Mouse (Mus musculus) limb, embryonic 11.5 days (tissue): Measurements from ENCODE around the gene Clptm1. TPM values are rescaled to one million over a fixed set of nuclear protein-coding genes. Genes with fewer than 3 reads are reported as not detected.

ENCODE experiments used
- ATAC-seq: fragments of 200-750 bp; cut with Nextera tagmentation; 2 replicates; pipeline ENCODE4 v1.8.0; 2017; ENCODE audit warnings: low read depth; ENCODE audit not compliant: insufficient number of reproducible peaks, low FRiP score, low TSS enrichment
- DNase-seq: peaks from one replicate; pipeline ENCODE4 v3.0.0-alpha.2; 2015; ENCODE audit warnings: low spot score
- H3K27ac ChIP-seq: fragments of 300-500 bp; sonication (generic); replicated peaks from 2 replicates; pipeline ENCODE4 v1.5.1; 2014; ENCODE audit warnings: low read depth, mild to moderate bottlenecking, low read length
- H3K27me3 ChIP-seq: fragments of 300-500 bp; sonication (generic); 2 replicates; pipeline ENCODE4 v1.6.1; 2014; ENCODE audit warnings: mild to moderate bottlenecking, low read length, mixed read lengths; ENCODE audit not compliant: control insufficient read depth, insufficient read depth
- H3K36me3 ChIP-seq: fragments of 300-500 bp; sonication (generic); 2 replicates; pipeline ENCODE4 v1.6.1; 2014; ENCODE audit warnings: mild to moderate bottlenecking, low read length, moderate library complexity, mixed read lengths; ENCODE audit not compliant: control insufficient read depth, insufficient read depth
- H3K4me1 ChIP-seq: fragments of 300-500 bp; sonication (generic); 2 replicates; pipeline ENCODE4 v1.6.1; 2014; ENCODE audit warnings: low read length, mixed read lengths; ENCODE audit not compliant: control insufficient read depth, insufficient read depth
- H3K4me2 ChIP-seq: fragments of 300-500 bp; sonication (generic); 2 replicates; pipeline ENCODE4 v1.6.1; 2014; ENCODE audit warnings: low read depth, mild to moderate bottlenecking, moderate library complexity; ENCODE audit not compliant: severe bottlenecking
- H3K4me3 ChIP-seq: fragments of 300-500 bp; sonication (generic); 2 replicates; pipeline ENCODE4 v1.5.1; 2014; ENCODE audit warnings: low read depth, low read length
- H3K9ac ChIP-seq: fragments of 300-500 bp; sonication (generic); 2 replicates; pipeline ENCODE4 v1.6.1; 2014; ENCODE audit warnings: mild to moderate bottlenecking, low read length
- H3K9me3 ChIP-seq: fragments of 300-500 bp; sonication (generic); 2 replicates; pipeline ENCODE4 v1.6.1; 2016; ENCODE audit warnings: low read length; ENCODE audit not compliant: control insufficient read depth
- WGBS: fragments of 180-500 bp; shearing (Covaris S2); extraction: QIAGEN DNeasy Blood & Tissue Kit; methylation state at CpG from one replicate; pipeline ENCODE4 v1.1.7; 2014; 5-methylcytosine and 5-hydroxymethylcytosine counted together
- polyA plus RNA-seq: library from polyadenylated mRNA; unstranded; fragments of >200 nt; fragmentation: Nextera tagmentation; extraction: Ambion mirVana; gene quantifications from 2 replicates; pipeline ENCODE4 v1.2.1, GENCODE M21; 2014

The Clptm1 gene
- polyA plus RNA-seq, 1 experiment from 2014 or later, result 97.3 TPM

- Histone ChIP-seq H3K9me3 (no peaks in the 10 kb centered on the region), H3K36me3 (no peaks in the 10 kb centered on the region; the same call in 1 of the 2 replicates), H3K4me2 (peak overlapping the region; percentile 84), H3K27ac (no peak overlapping the region), H3K27me3 (no peaks in the 10 kb centered on the region), H3K9ac (peak overlapping the region; percentile 97), H3K4me1 (peaks cover 7% of the 10 kb centered on the region; the same call in 1 of the 2 replicates), H3K4me3 (peak overlapping the region; percentile 99)
- DNase-seq (no peak), ATAC-seq (0 out of 2 replicates have a peak, but pooled peaks have one; percentile 21)
- 13% methylated on average over 8 of the region's 8 CpGs for WGBS
Observed at GRCm38 (mm10) chr7:19663940-19664339, 893 bp downstream of the Clptm1 start.

- 99% methylated on average over 2 of the region's 2 CpGs for WGBS
- H3K9me3 ChIP-seq, result no peaks in the 10 kb centered on the region
- no peak overlapping the region for H3K4me3 ChIP-seq
- DNase-seq (no peak), ATAC-seq (no peak)
- H3K9ac ChIP-seq, result no peak overlapping the region
- H3K4me2 ChIP-seq, result no peak overlapping the region
- H3K4me1 ChIP-seq, result no peaks in the 10 kb centered on the region
- no peaks in the 10 kb centered on the region for H3K27me3 ChIP-seq
- no peak overlapping the region for H3K27ac ChIP-seq
- H3K36me3 ChIP-seq, result peaks cover 32% of the 10 kb centered on the region
Observed at GRCm38 (mm10) chr7:19652614-19653013, 12.2 kb downstream of the Clptm1 start.

- Histone ChIP-seq H3K27ac (no peak overlapping the region), H3K9ac (no peak overlapping the region), H3K4me3 (no peak overlapping the region), H3K9me3 (no peaks in the 10 kb centered on the region), H3K4me2 (no peak overlapping the region), H3K27me3 (no peaks in the 10 kb centered on the region), H3K36me3 (peaks cover 38% of the 10 kb centered on the region), H3K4me1 (no peaks in the 10 kb centered on the region)
- ATAC-seq (no peak), DNase-seq (no peak)
- 95% methylated on average over 6 of the region's 6 CpGs for WGBS
Observed at GRCm38 (mm10) chr7:19651063-19651786, 13.6 kb downstream of the Clptm1 start.

GRCm38 (mm10) chr7:19641223-19641622, 23.6 kb downstream of the Clptm1 start:
- WGBS, result 97% methylated on average over 4 of the region's 4 CpGs
- peaks cover 42% of the 10 kb centered on the region for H3K36me3 ChIP-seq
- no peak for ATAC-seq

GRCm38 (mm10) chr7:19635074-19635827, 29.6 kb downstream of the Clptm1 start:
- Histone ChIP-seq H3K27ac (no peak overlapping the region), H3K4me2 (no peak overlapping the region), H3K27me3 (no peaks in the 10 kb centered on the region), H3K36me3 (peaks cover 38% of the 10 kb centered on the region), H3K4me1 (no peaks in the 10 kb centered on the region), H3K4me3 (no peak overlapping the region), H3K9ac (no peak overlapping the region), H3K9me3 (no peaks in the 10 kb centered on the region)
- 90% methylated on average over 11 of the region's 11 CpGs for WGBS
- no peak for DNase-seq
- ATAC-seq, result no peak

More at GRCm38 (mm10) chr7:19641223-19641622, 23.6 kb downstream of the Clptm1 start:
- Histone ChIP-seq H3K4me3 (no peak overlapping the region), H3K9me3 (no peaks in the 10 kb centered on the region), H3K4me1 (no peaks in the 10 kb centered on the region), H3K27ac (no peak overlapping the region), H3K9ac (no peak overlapping the region), H3K27me3 (no peaks in the 10 kb centered on the region), H3K4me2 (no peak overlapping the region)
- DNase-seq, result no peak

GRCm38 (mm10) chr7:19634591-19634990, 30.2 kb downstream of the Clptm1 start:
- ATAC-seq, result no peak

GRCm38 (mm10) chr7:19633855-19634254, 31.0 kb downstream of the Clptm1 start:
- no peak overlapping the region for H3K4me2 ChIP-seq
- peaks cover 35% of the 10 kb centered on the region for H3K36me3 ChIP-seq
- H3K27me3 ChIP-seq, result no peaks in the 10 kb centered on the region
- H3K4me3 ChIP-seq, result no peak overlapping the region
- H3K4me1 ChIP-seq, result 0 out of 2 replicates have a peak, but pooled peaks cover 2% of the 10 kb centered on the region
- H3K9ac ChIP-seq, result no peak overlapping the region
- ATAC-seq (no peak), DNase-seq (no peak)
- no peak overlapping the region for H3K27ac ChIP-seq
- H3K9me3 ChIP-seq, result no peaks in the 10 kb centered on the region
- WGBS, result 90% methylated on average over 15 of the region's 15 CpGs

More at GRCm38 (mm10) chr7:19634591-19634990, 30.2 kb downstream of the Clptm1 start:
- no peak overlapping the region for H3K4me3 ChIP-seq
- no peak for DNase-seq
- no peaks in the 10 kb centered on the region for H3K27me3 ChIP-seq
- peaks cover 35% of the 10 kb centered on the region for H3K36me3 ChIP-seq
- H3K4me1 ChIP-seq, result 0 out of 2 replicates have a peak, but pooled peaks cover 2% of the 10 kb centered on the region
- H3K9ac ChIP-seq, result no peak overlapping the region
- H3K4me2 ChIP-seq, result no peak overlapping the region
- WGBS, result 91% methylated on average over 2 of the region's 2 CpGs
- no peak overlapping the region for H3K27ac ChIP-seq
- no peaks in the 10 kb centered on the region for H3K9me3 ChIP-seq

- 96% methylated on average over 17 of the region's 17 CpGs for WGBS
- Histone ChIP-seq H3K4me1 (0 out of 2 replicates have a peak, but pooled peaks cover 2% of the 10 kb centered on the region), H3K27me3 (no peaks in the 10 kb centered on the region), H3K9ac (no peak overlapping the region), H3K4me3 (no peak overlapping the region), H3K27ac (no peak overlapping the region), H3K9me3 (no peaks in the 10 kb centered on the region), H3K36me3 (peaks cover 29% of the 10 kb centered on the region), H3K4me2 (no peak overlapping the region)
- ATAC-seq (no peak), DNase-seq (no peak)
Observed at GRCm38 (mm10) chr7:19633197-19633596, 31.6 kb downstream of the Clptm1 start.
